Mouse (Mus musculus) midbrain, embryonic 10.5 days (tissue): Measurements from ENCODE around the gene Sorbs2. TPM values are rescaled to one million over a fixed set of nuclear protein-coding genes. Genes with fewer than 3 reads are reported as not detected.

Experiments used
- DNase-seq: peaks from one replicate; pipeline ENCODE4 v3.0.0-alpha.2; 2017; ENCODE audit warnings: low spot score
- H3K27ac ChIP-seq: fragments of 300-500 bp; sonication (generic); replicated peaks from 2 replicates; pipeline ENCODE4 v1.5.1; 2016; ENCODE audit warnings: mild to moderate bottlenecking
- H3K27me3 ChIP-seq: fragments of 300-500 bp; sonication (generic); 2 replicates; pipeline ENCODE4 v1.6.1; 2016; ENCODE audit warnings: low read depth, mild to moderate bottlenecking; ENCODE audit not compliant: poor library complexity, severe bottlenecking
- H3K36me3 ChIP-seq: fragments of 300-500 bp; sonication (generic); 2 replicates; pipeline ENCODE4 v1.6.1; 2016; ENCODE audit warnings: mild to moderate bottlenecking, moderate library complexity
- H3K4me1 ChIP-seq: fragments of 300-500 bp; sonication (generic); 2 replicates; pipeline ENCODE4 v1.6.1; 2016
- H3K4me3 ChIP-seq: fragments of 300-500 bp; sonication (generic); 2 replicates; pipeline ENCODE4 v1.5.1; 2016; ENCODE audit warnings: mild to moderate bottlenecking, moderate library complexity
- H3K9me3 ChIP-seq: fragments of 300-500 bp; sonication (generic); replicated peaks from 2 replicates; pipeline ENCODE4 v1.6.1; 2016; ENCODE audit warnings: mild to moderate bottlenecking
- WGBS: fragments of 180-500 bp; shearing (Covaris S2); methylation state at CpG from one replicate; pipeline ENCODE4 v1.1.7; 2016; 5-methylcytosine and 5-hydroxymethylcytosine counted together
- polyA plus RNA-seq: library from polyadenylated mRNA; unstranded; fragments of >200 nt; fragmentation: Nextera tagmentation; extraction: Ambion mirVana; gene quantifications from 2 replicates; pipeline ENCODE4 v1.2.1, GENCODE M21; 2016

Gene Sorbs2
- 43.8 and 52.9 TPM in 2 replicates for polyA plus RNA-seq

- DNase-seq: peak; percentile 68
- peaks cover 31% of the 10 kb centered on the region for H3K4me1 ChIP-seq
- no peaks in the 10 kb centered on the region; the same call in 1 of the 2 replicates for H3K27me3 ChIP-seq
- no peaks in the 10 kb centered on the region for H3K9me3 ChIP-seq
- H3K27ac ChIP-seq: peak within 1 kb of the TSS; percentile 90
- no peaks in the 10 kb centered on the region for H3K36me3 ChIP-seq
- WGBS: 5% methylated on average over 16 of the region's 16 CpGs
- H3K4me3 ChIP-seq: peak within 1 kb of the TSS; percentile 54
These were observed at the start of gene Sorbs2 for GRCm38 (mm10) chr8:45507634-45508321. TSS of gene Sorbs2 (plus strand) at chr8:45507788.

GRCm38 (mm10) chr8:45457874-45458273 lies 49.7 kb upstream of the Sorbs2 start:
- Histone ChIP-seq H3K27ac (no peak overlapping the region), H3K36me3 (no peaks in the 10 kb centered on the region), H3K9me3 (no peaks in the 10 kb centered on the region), H3K27me3 (no peaks in the 10 kb centered on the region), H3K4me1 (no peaks in the 10 kb centered on the region), H3K4me3 (no peak overlapping the region)
- no peak for DNase-seq

GRCm38 (mm10) chr8:45469006-45469405 lies 38.6 kb upstream of the Sorbs2 start:
- no peak overlapping the region for H3K27ac ChIP-seq
- no peaks in the 10 kb centered on the region for H3K36me3 ChIP-seq
- H3K27me3 ChIP-seq: no peaks in the 10 kb centered on the region
- no peak for DNase-seq
- H3K9me3 ChIP-seq: no peaks in the 10 kb centered on the region
- H3K4me1 ChIP-seq: no peaks in the 10 kb centered on the region
- WGBS: 90% methylated on average over 2 of the region's 2 CpGs
- no peak overlapping the region for H3K4me3 ChIP-seq

GRCm38 (mm10) chr8:45469507-45470178 lies 37.9 kb upstream of the Sorbs2 start:
- Histone ChIP-seq H3K36me3 (no peaks in the 10 kb centered on the region), H3K9me3 (no peaks in the 10 kb centered on the region), H3K27me3 (no peaks in the 10 kb centered on the region), H3K27ac (no peak overlapping the region), H3K4me3 (no peak overlapping the region), H3K4me1 (no peaks in the 10 kb centered on the region)
- WGBS: 82% methylated on average over 8 of the region's 8 CpGs
- DNase-seq: no peak

- no peak overlapping the region for H3K27ac ChIP-seq
- no peaks in the 10 kb centered on the region for H3K27me3 ChIP-seq
- no peak for DNase-seq
- no peaks in the 10 kb centered on the region for H3K4me1 ChIP-seq
- no peak overlapping the region for H3K4me3 ChIP-seq
- no peaks in the 10 kb centered on the region for H3K36me3 ChIP-seq
- whole genome bisulfite sequencing: 81% methylated on average over 4 of the region's 4 CpGs
- H3K9me3 ChIP-seq: no peaks in the 10 kb centered on the region
These were observed 26.7 kb upstream of the Sorbs2 start for GRCm38 (mm10) chr8:45480886-45481285.

GRCm38 (mm10) chr8:45486281-45486680 lies 21.3 kb upstream of the Sorbs2 start:
- H3K4me3 ChIP-seq: no peak overlapping the region
- WGBS: 69% methylated on average over 3 of the region's 3 CpGs
- DNase-seq: no peak
- H3K9me3 ChIP-seq: peaks cover under 1% of the 10 kb centered on the region; the same call in 1 of the 2 replicates
- H3K27me3 ChIP-seq: no peaks in the 10 kb centered on the region
- no peaks in the 10 kb centered on the region for H3K4me1 ChIP-seq
- H3K36me3 ChIP-seq: no peaks in the 10 kb centered on the region
- H3K27ac ChIP-seq: no peak overlapping the region

GRCm38 (mm10) chr8:45503971-45504370 lies 3.6 kb upstream of the Sorbs2 start:
- WGBS: 88% methylated on average over 7 of the region's 7 CpGs
- Histone ChIP-seq H3K9me3 (no peaks in the 10 kb centered on the region), H3K27me3 (no peaks in the 10 kb centered on the region), H3K4me3 (no peak overlapping the region), H3K36me3 (no peaks in the 10 kb centered on the region), H3K27ac (0 out of 2 replicates have a peak overlapping the region, but pooled peaks have one; percentile 34), H3K4me1 (peaks cover 20% of the 10 kb centered on the region)
- DNase-seq: no peak

- 87% methylated on average over 4 of the region's 4 CpGs for WGBS
These were observed 1.2 kb upstream of the Sorbs2 start for GRCm38 (mm10) chr8:45506376-45506775.

GRCm38 (mm10) chr8:45507277-45507633 lies 333 bp upstream of the Sorbs2 start:
- peak overlapping the region; percentile 54 for H3K4me3 ChIP-seq
- DNase-seq: no peak

More at GRCm38 (mm10) chr8:45506376-45506775, 1.2 kb upstream of the Sorbs2 start:
- no peaks in the 10 kb centered on the region for H3K9me3 ChIP-seq
- H3K4me1 ChIP-seq: peaks cover 31% of the 10 kb centered on the region
- no peak overlapping the region for H3K27ac ChIP-seq
- H3K4me3 ChIP-seq: no peak overlapping the region
- DNase-seq: no peak
- no peaks in the 10 kb centered on the region; the same call in 1 of the 2 replicates for H3K27me3 ChIP-seq
- H3K36me3 ChIP-seq: no peaks in the 10 kb centered on the region

GRCm38 (mm10) chr8:45508521-45509104 lies 1.0 kb downstream of the Sorbs2 start:
- Histone ChIP-seq H3K27ac (peak overlapping the region; percentile 90), H3K36me3 (no peaks in the 10 kb centered on the region), H3K9me3 (no peaks in the 10 kb centered on the region), H3K27me3 (no peaks in the 10 kb centered on the region; the same call in 1 of the 2 replicates), H3K4me3 (peak overlapping the region; percentile 54), H3K4me1 (peaks cover 31% of the 10 kb centered on the region)
- peak; percentile 24 for DNase-seq
- 39% methylated on average over 7 of the region's 7 CpGs for WGBS

More at GRCm38 (mm10) chr8:45507277-45507633, 333 bp upstream of the Sorbs2 start:
- no peaks in the 10 kb centered on the region for H3K9me3 ChIP-seq
- H3K27me3 ChIP-seq: no peaks in the 10 kb centered on the region; the same call in 1 of the 2 replicates
- WGBS: 45% methylated on average over 8 of the region's 8 CpGs
- peak overlapping the region; percentile 90 for H3K27ac ChIP-seq
- H3K36me3 ChIP-seq: no peaks in the 10 kb centered on the region
- H3K4me1 ChIP-seq: peaks cover 31% of the 10 kb centered on the region

GRCm38 (mm10) chr8:45512369-45512768 lies 4.8 kb downstream of the Sorbs2 start:
- no peaks in the 10 kb centered on the region; the same call in 1 of the 2 replicates for H3K27me3 ChIP-seq
- peaks cover 6% of the 10 kb centered on the region; the same call in 1 of the 2 replicates for H3K9me3 ChIP-seq
- peaks cover 3% of the 10 kb centered on the region; the same call in 1 of the 2 replicates for H3K36me3 ChIP-seq
- peaks cover 27% of the 10 kb centered on the region for H3K4me1 ChIP-seq
- no peak overlapping the region for H3K4me3 ChIP-seq
- H3K27ac ChIP-seq: no peak overlapping the region
- DNase-seq: no peak

- H3K9me3 ChIP-seq: no peaks in the 10 kb centered on the region
- H3K27ac ChIP-seq: no peak overlapping the region
- DNase-seq: no peak
- H3K27me3 ChIP-seq: no peaks in the 10 kb centered on the region
- no peak overlapping the region for H3K4me3 ChIP-seq
- no peaks in the 10 kb centered on the region for H3K36me3 ChIP-seq
- H3K4me1 ChIP-seq: no peaks in the 10 kb centered on the region
- 95% methylated on average over 6 of the region's 6 CpGs for WGBS
These were observed 14.0 kb downstream of the Sorbs2 start for GRCm38 (mm10) chr8:45521595-45521994.

- H3K4me1 ChIP-seq: no peaks in the 10 kb centered on the region
- no peaks in the 10 kb centered on the region for H3K9me3 ChIP-seq
- no peaks in the 10 kb centered on the region for H3K27me3 ChIP-seq
- H3K4me3 ChIP-seq: no peak overlapping the region
- no peaks in the 10 kb centered on the region for H3K36me3 ChIP-seq
- no peak overlapping the region for H3K27ac ChIP-seq
- WGBS: 90% methylated on average over 2 of the region's 2 CpGs
- DNase-seq: no peak
These were observed 20.1 kb downstream of the Sorbs2 start for GRCm38 (mm10) chr8:45527708-45528107.
